Mouse (Mus musculus) spleen, adult 2 months (tissue): ENCODE measurements around the gene Slc31a1.

ENCODE experiments used
- CTCF ChIP-seq: fragments of 200-500 bp; IDR thresholded peaks from 2 replicates; pipeline ENCODE4 v1.5.1; 2011; ENCODE audit warnings: mild to moderate bottlenecking, inconsistent platforms; ENCODE audit not compliant: insufficient read depth, insufficient read length, insufficient replicate concordance; ENCODE audit errors: extremely low read depth
- POLR2A ChIP-seq: fragments of 200-500 bp; IDR thresholded peaks from 2 replicates; pipeline ENCODE4 v1.6.1; 2011; ENCODE audit warnings: low read depth, low read length, inconsistent platforms

DNA sequence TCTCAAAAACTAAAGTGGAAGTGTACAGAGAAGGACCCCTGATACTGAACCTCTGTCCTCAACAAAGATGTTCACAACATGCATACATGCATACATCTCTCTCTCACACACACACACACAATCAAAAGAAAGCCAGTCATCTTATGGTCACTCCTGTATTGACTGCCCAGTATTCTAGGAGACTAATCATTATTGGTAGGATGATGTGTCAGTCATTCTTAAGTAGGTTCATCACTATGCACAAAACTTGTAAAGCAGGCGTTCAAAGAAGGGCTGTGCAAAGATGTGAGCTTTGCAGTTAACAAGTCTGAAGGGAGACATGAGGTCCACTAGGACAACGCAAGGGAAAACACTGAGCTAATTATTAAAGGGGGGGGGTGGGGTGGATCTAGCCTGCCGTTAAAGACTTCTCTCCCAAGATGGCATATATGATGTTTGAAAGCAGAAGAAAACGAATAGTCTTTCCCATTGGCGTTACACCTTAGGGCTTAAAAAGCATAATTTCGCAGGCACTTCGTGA lies 1.2 kb upstream of the Slc31a1 start:
- TF ChIP-seq CTCF = no peak
- no peak for TF ChIP-seq POLR2A
